Mouse (Mus musculus): Measurements from ENCODE around the gene Midn. TPM values are rescaled to one million over a fixed set of nuclear protein-coding genes. Genes with fewer than 3 reads are reported as not detected.

The Midn gene
- total and polyA plus RNA-seq, 3 experiments: 8.1 to 26.7 TPM; not detected in 1

- Histone ChIP-seq H3K36me3 (ENCODE audit: control insufficient read depth in 1 of 2, insufficient read depth in 2 of 2, low read length in 2 of 2) (no peaks in the 10 kb centered on the region), H3K4me3 (ENCODE audit: control insufficient read depth in 1 of 2, insufficient read depth in 1 of 2, low read depth in 2 of 2, low read length in 2 of 2) (no peak overlapping the region), H3K4me1 (ENCODE audit: control insufficient read depth in 1 of 2, insufficient read depth in 2 of 2, low read length in 2 of 2) (no peaks in the 10 kb centered on the region), H3K79me2 (ENCODE audit: control insufficient read depth, insufficient read depth, low read length, poor library complexity) (no peaks in the 10 kb centered on the region), H3K27ac (ENCODE audit: control insufficient read depth, low read depth, low read length) (no peak overlapping the region), H3K9ac (ENCODE audit: control insufficient read depth, low read depth, low read length, poor library complexity, severe bottlenecking) (no peak overlapping the region), H3K9me3 (replicated peaks; ENCODE audit: insufficient read depth, low read length) (no peaks in the 10 kb centered on the region), H3K27me3 (ENCODE audit: control insufficient read depth in 1 of 2, insufficient read depth in 2 of 2, low read length in 2 of 2) (no peaks in the 10 kb centered on the region)
- no peak for TF ChIP-seq USF2 (IDR thresholded peaks at IDR 0.05; ENCODE audit: borderline replicate concordance in 1 of 2, insufficient read depth in 1 of 2, low read depth in 1 of 2, low read length in 2 of 2)
- no peak for TF ChIP-seq CHD2 (IDR thresholded peaks at IDR 0.05; ENCODE audit: low read length)
- no peak for TF ChIP-seq ZNF384 (IDR thresholded peaks at IDR 0.05; ENCODE audit: low read depth, low read length)
- TF ChIP-seq HCFC1 (IDR thresholded peaks at IDR 0.05; ENCODE audit: low read depth, low read length): no peak
- no peak for DNase-seq (ENCODE audit: low read depth, low spot score)
These were observed 42.5 kb downstream of the Midn start for GRCm38 (mm10) chr10:80190491-80191051.

GRCm38 (mm10) chr10:80193976-80194375 lies 45.9 kb downstream of the Midn start:
- no peaks in the 10 kb centered on the region for H3K4me1 ChIP-seq (ENCODE audit: control insufficient read depth in 1 of 2, insufficient read depth in 2 of 2, low read length in 2 of 2)
- no peaks in the 10 kb centered on the region for H3K79me2 ChIP-seq (ENCODE audit: control insufficient read depth, insufficient read depth, low read length, poor library complexity)
- H3K36me3 ChIP-seq (ENCODE audit: control insufficient read depth in 1 of 2, insufficient read depth in 2 of 2, low read length in 2 of 2): no peaks in the 10 kb centered on the region
- TF ChIP-seq MXI1 (IDR thresholded peaks at IDR 0.05; ENCODE audit: low read depth, low read length) (no peak), TBP (IDR thresholded peaks at IDR 0.05; ENCODE audit: low read depth, low read length) (no peak), MAX (IDR thresholded peaks at IDR 0.05; ENCODE audit: low read length) (no peak), ZMIZ1 (IDR thresholded peaks at IDR 0.05; ENCODE audit: low read depth, low read length) (no peak), ELF1 (IDR thresholded peaks at IDR 0.05; ENCODE audit: low read depth, low read length) (no peak)
- H3K9me3 ChIP-seq (replicated peaks; ENCODE audit: insufficient read depth, low read length): no peaks in the 10 kb centered on the region
- no peaks in the 10 kb centered on the region; a peak in 1 of 4 replicates for H3K27me3 ChIP-seq (ENCODE audit: control insufficient read depth in 1 of 2, insufficient read depth in 2 of 2, low read length in 2 of 2)
- H3K27ac ChIP-seq (ENCODE audit: control insufficient read depth, low read depth, low read length): no peak overlapping the region
- no peak overlapping the region for H3K9ac ChIP-seq (ENCODE audit: control insufficient read depth, low read depth, low read length, poor library complexity, severe bottlenecking)
- DNase-seq (ENCODE audit: low read depth, low spot score): no peak
- H3K4me3 ChIP-seq (ENCODE audit: control insufficient read depth in 1 of 2, insufficient read depth in 1 of 2, low read depth in 2 of 2, low read length in 2 of 2): no peak overlapping the region

- no peaks in the 10 kb centered on the region; a peak in 1 of 4 replicates for H3K27me3 ChIP-seq (ENCODE audit: control insufficient read depth in 1 of 2, insufficient read depth in 2 of 2, low read length in 2 of 2)
- no peaks in the 10 kb centered on the region for H3K4me1 ChIP-seq (ENCODE audit: control insufficient read depth in 1 of 2, insufficient read depth in 2 of 2, low read length in 2 of 2)
- no peak for DNase-seq (ENCODE audit: low read depth, low spot score)
- H3K4me3 ChIP-seq (ENCODE audit: control insufficient read depth in 1 of 2, insufficient read depth in 1 of 2, low read depth in 2 of 2, low read length in 2 of 2): no peak overlapping the region
- H3K9me3 ChIP-seq (replicated peaks; ENCODE audit: insufficient read depth, low read length): no peaks in the 10 kb centered on the region
- H3K36me3 ChIP-seq (ENCODE audit: control insufficient read depth in 1 of 2, insufficient read depth in 2 of 2, low read length in 2 of 2): no peaks in the 10 kb centered on the region
- H3K27ac ChIP-seq (ENCODE audit: control insufficient read depth, low read depth, low read length): no peak overlapping the region
- no peak for TF ChIP-seq TCF12 (IDR thresholded peaks at IDR 0.05; ENCODE audit: low read depth, low read length)
- TF ChIP-seq ETS1 (IDR thresholded peaks at IDR 0.05; ENCODE audit: low read depth, low read length): no peak
- no peak overlapping the region for H3K9ac ChIP-seq (ENCODE audit: control insufficient read depth, low read depth, low read length, poor library complexity, severe bottlenecking)
- no peaks in the 10 kb centered on the region for H3K79me2 ChIP-seq (ENCODE audit: control insufficient read depth, insufficient read depth, low read length, poor library complexity)
These were observed 46.4 kb downstream of the Midn start for GRCm38 (mm10) chr10:80194441-80194840.

Data from MEL (cell line).